In the genomic region with DNA sequence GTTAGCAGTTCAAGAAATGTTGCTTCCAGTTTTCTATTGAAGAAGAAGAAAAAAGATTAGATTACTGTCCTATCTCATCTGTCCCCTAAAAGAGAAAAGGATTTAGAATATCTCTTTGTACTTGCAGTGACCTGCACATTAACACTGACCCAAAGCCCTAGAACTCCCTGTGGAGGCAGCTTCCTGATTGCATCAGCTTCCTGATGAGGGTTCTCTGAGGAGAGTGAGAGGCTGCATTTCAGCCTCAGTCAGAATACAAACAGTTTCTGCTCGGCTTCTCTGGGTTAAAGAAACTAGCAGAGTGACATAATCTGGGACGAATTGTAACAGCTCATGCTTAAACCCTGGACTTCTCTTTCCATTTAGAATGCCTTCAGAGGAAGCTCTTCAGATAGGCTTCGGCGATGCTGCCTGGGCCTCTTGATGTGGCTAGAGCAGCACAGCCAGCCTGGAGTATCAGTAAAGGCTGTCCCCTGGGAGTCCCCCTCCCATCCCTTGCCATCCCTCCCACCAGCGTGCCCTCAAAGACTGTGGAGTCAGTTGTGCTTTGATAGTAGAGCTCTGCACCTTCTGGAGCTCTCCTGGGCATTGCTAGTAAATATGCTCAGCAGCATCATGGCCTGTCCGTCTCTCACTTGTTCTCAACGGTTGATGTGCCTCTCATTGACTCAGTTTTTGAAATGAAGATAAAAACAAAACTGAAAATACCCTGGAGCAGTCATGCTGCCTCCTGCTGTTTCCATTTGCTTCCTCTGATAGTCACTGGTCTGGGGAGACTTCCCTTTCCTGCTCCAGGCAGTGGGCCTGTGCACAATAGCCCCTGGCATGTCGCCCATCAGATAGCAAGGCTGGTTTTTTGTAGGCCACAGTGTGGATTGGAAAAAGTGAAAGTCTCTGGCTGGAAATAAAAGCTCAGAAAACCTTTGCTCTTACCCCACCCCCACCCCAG, we compare ENCODE assay signal across 8 mouse cellular contexts. TPM values are rescaled to one million over a fixed set of nuclear protein-coding genes. Genes with fewer than 3 reads are reported as not detected.
A peak's percentile ranks its signal among the peaks of the same experiment; 100 is the strongest.
DNase-seq lines count a peak whose midpoint lies in the region; ATAC-seq lines count a peak whose summit lies in the region.

No protein-coding gene starts in this region.

- peaks cover 17% of the 10 kb centered on the region for H3K4me1 ChIP-seq in lung, embryonic 15.5 days

- H3K9me3 ChIP-seq in lung, embryonic 15.5 days, result no peaks in the 10 kb centered on the region

- no peaks in the 10 kb centered on the region for H3K27me3 ChIP-seq in lung, embryonic 15.5 days

- peak overlapping the region; percentile 94 for H3K27ac ChIP-seq in lung, embryonic 15.5 days

- 26% methylated on average over 8 of the region's 8 CpGs for WGBS in lung, embryonic 15.5 days

- H3K4me3 ChIP-seq in lung, embryonic 15.5 days, result peak overlapping the region; percentile 18; the same call in 1 of the 2 replicates

- peaks cover 33% of the 10 kb centered on the region; the same call in 1 of the 2 replicates for H3K36me3 ChIP-seq in lung, embryonic 15.5 days

- DNase-seq in CD4-positive, CD25-positive, alpha-beta regulatory T cell, adult 2 months (ENCODE audit: low read depth, low spot score), result peak; percentile 35
- DNase-seq in MN1 (ENCODE audit: low spot score), result peak; percentile 91
- DNase-seq in cerebellum, postnatal 36 days, result peak; percentile 54 to 59
- DNase-seq in heart, adult 8-10 months (ENCODE audit: low spot score), result peak; percentile 91
- DNase-seq in kidney, adult 18-20 months, result peak; percentile 80
- DNase-seq in ovary, adult 18-20 months (ENCODE audit: low spot score), result peak; percentile 62
- no peak for DNase-seq in natural killer cell, adult 2 months (ENCODE audit: low spot score in 2 of 2)

- peak; percentile 89; the same call in 1 of the 2 replicates for ATAC-seq in lung, embryonic 15.5 days (ENCODE audit: borderline replicate concordance, extremely low read depth, low FRiP score, low TSS enrichment)

- peak overlapping the region; percentile 29; the same call in 1 of the 2 replicates for H3K9ac ChIP-seq in lung, embryonic 15.5 days

- peak overlapping the region; percentile 51 for H3K4me2 ChIP-seq in lung, embryonic 15.5 days

RNA-seq across cellular contexts. Expression of a gene that starts 25.8 kb away (rescaled TPM):
- not detected for total RNA-seq in heart, adult 8-10 months (2022)
- polyA plus RNA-seq in lung, embryonic 15.5 days (2015; fragmentation: Nextera tagmentation; extraction: Ambion mirVana), result not detected in 2 replicates

RNA-seq across cellular contexts. Expression of a gene that starts 25.8 kb away (rescaled TPM):
- total RNA-seq in heart, adult 8-10 months (2022), result 1 to 10 TPM; 1.7 to 3.9 (median 3.4) TPM
- 237 and 246 TPM in 2 replicates for polyA plus RNA-seq in lung, embryonic 15.5 days (2015; fragmentation: Nextera tagmentation; extraction: Ambion mirVana)

RNA-seq across cellular contexts. Expression of a gene that starts 50.4 kb away (rescaled TPM):
- 10 to 100 TPM; 34.7 to 38.5 (median 36.1) TPM for total RNA-seq in heart, adult 8-10 months (2022)
- 22.6 and 28.2 TPM in 2 replicates for polyA plus RNA-seq in lung, embryonic 15.5 days (2015; fragmentation: Nextera tagmentation; extraction: Ambion mirVana)

Comparison
In these comparisons a context has a peak if more than half of its experiments do, and no peak if none do; other contexts are left out.
1. DNase-seq: peak in CD4-positive, CD25-positive, alpha-beta regulatory T cell, adult 2 months (single experiment), MN1 (single experiment), cerebellum, postnatal 36 days (2 of 2), heart, adult 8-10 months (single experiment), kidney, adult 18-20 months (single experiment) and ovary, adult 18-20 months (single experiment); none in natural killer cell, adult 2 months (0 of 2).